Mouse (Mus musculus): ENCODE data around the gene Nras. TPM values are rescaled to one million over a fixed set of nuclear protein-coding genes. Genes with fewer than 3 reads are reported as not detected.

Nras gene
- polyA plus RNA-seq, 1 experiment from 2014 or later, result 107 TPM

DNA sequence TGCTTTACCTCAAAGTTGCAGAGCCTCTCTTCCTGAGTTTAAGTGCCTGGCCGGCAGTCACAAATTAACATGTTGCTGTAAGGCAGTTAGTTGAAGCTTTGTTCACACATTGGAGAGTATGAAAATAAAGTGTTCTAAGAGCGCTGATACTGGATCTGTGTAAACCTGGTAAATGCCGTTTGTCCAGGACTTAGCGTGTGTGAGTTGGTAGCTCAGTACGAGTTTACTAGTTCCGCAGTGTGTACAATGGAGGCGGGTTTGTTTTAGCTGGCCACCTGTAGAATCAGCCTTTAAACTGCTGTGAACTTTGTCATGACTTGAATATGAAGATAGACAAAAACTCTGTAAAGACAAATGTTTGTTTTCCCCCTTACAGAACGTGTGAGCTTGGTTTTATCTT lies 8.8 kb downstream of the Nras start:
- H3K9me3 ChIP-seq, result no peaks in the 10 kb centered on the region
- no peak overlapping the region for H3K4me2 ChIP-seq (replicated peaks)
- H3K36me3 ChIP-seq, result peaks cover 61% of the 10 kb centered on the region
- 93% methylated on average over 8 of the region's 8 CpGs for WGBS
- H3K9ac ChIP-seq, result no peak overlapping the region
- ATAC-seq (ENCODE audit: insufficient number of reproducible peaks, insufficient read depth, low FRiP score, low TSS enrichment), result no peak
- no peak overlapping the region for H3K27ac ChIP-seq
- H3K27me3 ChIP-seq, result no peaks in the 10 kb centered on the region
- no peaks in the 10 kb centered on the region for H3K4me1 ChIP-seq
- H3K4me3 ChIP-seq, result no peak overlapping the region

DNA sequence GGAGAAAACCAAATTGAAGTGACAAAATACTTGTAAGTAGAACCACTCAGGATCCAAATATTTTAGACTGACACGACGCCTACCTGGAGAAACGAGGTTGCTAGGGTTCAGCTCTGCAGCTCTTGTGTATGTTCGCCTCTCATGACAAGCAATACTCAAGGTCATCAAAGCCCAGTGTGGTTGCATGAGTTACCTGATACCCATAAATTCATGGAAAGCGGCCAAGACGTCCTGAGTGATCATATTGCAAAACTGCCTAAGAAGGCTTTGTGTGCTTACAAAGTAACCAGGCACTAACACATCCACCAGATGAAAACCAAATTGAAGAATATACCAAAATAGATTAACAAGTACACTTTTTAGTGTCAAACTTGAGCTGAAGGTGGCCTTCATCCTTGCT lies 10.9 kb downstream of the Nras start:
- no peak overlapping the region for H3K27ac ChIP-seq
- no peaks in the 10 kb centered on the region for H3K4me1 ChIP-seq
- peaks cover 42% of the 10 kb centered on the region for H3K36me3 ChIP-seq
- no peaks in the 10 kb centered on the region for H3K9me3 ChIP-seq
- H3K4me3 ChIP-seq, result no peak overlapping the region
- H3K9ac ChIP-seq, result no peak overlapping the region
- no peak overlapping the region for H3K4me2 ChIP-seq (replicated peaks)
- H3K27me3 ChIP-seq, result no peaks in the 10 kb centered on the region
- ATAC-seq (ENCODE audit: insufficient number of reproducible peaks, insufficient read depth, low FRiP score, low TSS enrichment), result no peak
- WGBS, result 89% methylated on average over 6 of the region's 6 CpGs

DNA sequence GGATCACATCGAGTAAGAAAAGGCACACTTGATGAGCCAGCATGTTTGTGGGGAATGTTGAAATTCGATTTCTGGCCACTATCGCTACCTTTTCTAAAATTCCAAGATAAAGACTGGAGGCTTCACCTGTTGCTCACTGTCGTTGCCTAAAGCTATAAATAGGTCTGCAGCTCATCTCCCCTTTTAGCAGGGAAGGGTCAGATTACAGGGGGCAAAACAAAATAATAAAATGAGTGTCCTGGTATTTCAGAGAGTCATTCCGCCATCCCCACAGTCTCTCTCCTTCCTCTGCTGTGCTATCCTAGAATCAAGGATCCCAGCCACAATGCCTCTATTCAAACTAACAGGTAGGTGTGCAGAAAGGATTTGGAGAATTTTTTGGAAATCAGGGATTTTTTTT lies 15.7 kb downstream of the Nras start, which contains the start of gene Ampd1:
TSS of gene Ampd1 (plus strand) at position 244 of the 400 bp plus-strand sequence.
- Histone ChIP-seq H3K9me3 (no peaks in the 10 kb centered on the region), H3K36me3 (0 out of 2 replicates have a peak, but pooled peaks cover 4% of the 10 kb centered on the region), H3K4me2 (replicated peaks) (no peak within 1 kb of the TSS), H3K27me3 (no peaks in the 10 kb centered on the region), H3K9ac (no peak within 1 kb of the TSS), H3K4me3 (no peak within 1 kb of the TSS), H3K27ac (no peak within 1 kb of the TSS), H3K4me1 (no peaks in the 10 kb centered on the region)
- ATAC-seq (ENCODE audit: insufficient number of reproducible peaks, insufficient read depth, low FRiP score, low TSS enrichment), result no peak
- 63% methylated on average over 5 of the region's 5 CpGs for WGBS

DNA sequence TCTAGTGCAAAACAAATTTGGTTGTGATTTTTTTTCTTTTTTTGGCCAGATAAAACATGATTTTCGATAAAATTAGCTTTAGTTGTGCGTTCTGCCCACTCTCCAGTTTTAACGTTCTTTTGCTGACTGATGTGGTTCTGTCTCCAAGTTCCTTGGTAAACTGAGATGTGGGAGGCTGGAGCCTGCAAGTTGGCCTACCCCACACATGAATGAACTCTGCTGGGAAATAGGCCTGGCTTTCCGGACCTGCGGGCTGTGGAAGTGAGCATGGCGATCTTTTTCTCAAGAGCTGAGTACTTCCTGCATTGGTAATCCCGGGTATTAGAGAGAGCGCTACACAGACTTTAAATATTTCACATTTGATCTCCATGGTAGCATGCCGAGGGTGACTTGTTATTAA lies 17.8 kb downstream of the Nras start:
- Histone ChIP-seq H3K9me3 (no peaks in the 10 kb centered on the region), H3K4me2 (replicated peaks) (no peak overlapping the region), H3K4me1 (no peaks in the 10 kb centered on the region), H3K27ac (no peak overlapping the region), H3K4me3 (no peak overlapping the region), H3K9ac (no peak overlapping the region), H3K36me3 (no peaks in the 10 kb centered on the region), H3K27me3 (no peaks in the 10 kb centered on the region)
- 83% methylated on average over 9 of the region's 9 CpGs for WGBS
- ATAC-seq (ENCODE audit: insufficient number of reproducible peaks, insufficient read depth, low FRiP score, low TSS enrichment), result no peak

DNA sequence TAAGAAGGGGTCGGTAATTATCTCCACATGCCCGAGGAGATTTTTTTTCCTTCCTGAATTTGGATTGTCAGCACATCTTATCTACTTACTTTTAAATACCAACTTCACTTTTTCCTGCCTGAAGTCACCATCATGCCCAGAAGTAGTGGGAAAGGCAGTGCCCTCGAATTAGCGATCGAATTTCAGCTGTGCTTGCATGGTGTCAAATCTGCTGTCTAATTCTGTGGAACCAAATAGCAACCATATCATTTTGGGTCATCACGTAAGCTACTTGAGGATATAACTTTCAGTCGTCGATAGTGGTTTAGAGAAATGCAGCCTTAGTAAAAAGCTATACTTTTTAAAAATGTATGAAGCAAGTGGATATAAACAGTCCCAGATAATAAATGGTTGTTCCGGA lies 18.4 kb downstream of the Nras start:
- no peak overlapping the region for H3K9ac ChIP-seq
- H3K9me3 ChIP-seq, result no peaks in the 10 kb centered on the region
- WGBS, result 85% methylated on average over 9 of the region's 9 CpGs
- H3K27ac ChIP-seq, result no peak overlapping the region
- H3K27me3 ChIP-seq, result no peaks in the 10 kb centered on the region
- H3K4me2 ChIP-seq (replicated peaks), result no peak overlapping the region
- no peaks in the 10 kb centered on the region for H3K36me3 ChIP-seq
- no peak for ATAC-seq (ENCODE audit: insufficient number of reproducible peaks, insufficient read depth, low FRiP score, low TSS enrichment)
- H3K4me3 ChIP-seq, result no peak overlapping the region
- no peaks in the 10 kb centered on the region for H3K4me1 ChIP-seq

DNA sequence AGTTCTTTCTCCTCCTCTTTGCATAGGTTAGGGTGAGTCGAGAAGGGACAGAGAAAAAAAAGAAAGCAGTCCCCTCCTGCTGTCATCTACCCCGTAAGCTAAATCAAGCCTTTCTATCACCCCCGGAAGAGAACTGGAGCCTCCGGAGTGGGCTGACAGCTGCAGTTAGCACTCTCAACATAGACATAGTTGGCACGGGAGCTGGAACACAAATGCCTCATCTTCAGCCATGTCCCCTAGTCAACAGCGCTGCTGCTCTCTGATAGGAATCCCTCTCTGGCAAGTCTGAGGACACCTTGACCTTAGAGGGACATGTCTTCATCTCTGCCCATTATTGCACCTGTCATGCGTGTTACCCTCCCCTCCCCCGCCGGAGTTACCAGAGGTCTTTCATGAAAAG lies 21.2 kb downstream of the Nras start:
- no peak for ATAC-seq (ENCODE audit: insufficient number of reproducible peaks, insufficient read depth, low FRiP score, low TSS enrichment)
- no peak overlapping the region for H3K4me2 ChIP-seq (replicated peaks)
- no peaks in the 10 kb centered on the region for H3K36me3 ChIP-seq
- H3K27ac ChIP-seq, result no peak overlapping the region
- WGBS, result 93% methylated on average over 9 of the region's 9 CpGs
- H3K9me3 ChIP-seq, result no peaks in the 10 kb centered on the region
- no peaks in the 10 kb centered on the region for H3K4me1 ChIP-seq
- H3K4me3 ChIP-seq, result no peak overlapping the region
- H3K9ac ChIP-seq, result no peak overlapping the region
- H3K27me3 ChIP-seq, result no peaks in the 10 kb centered on the region

DNA sequence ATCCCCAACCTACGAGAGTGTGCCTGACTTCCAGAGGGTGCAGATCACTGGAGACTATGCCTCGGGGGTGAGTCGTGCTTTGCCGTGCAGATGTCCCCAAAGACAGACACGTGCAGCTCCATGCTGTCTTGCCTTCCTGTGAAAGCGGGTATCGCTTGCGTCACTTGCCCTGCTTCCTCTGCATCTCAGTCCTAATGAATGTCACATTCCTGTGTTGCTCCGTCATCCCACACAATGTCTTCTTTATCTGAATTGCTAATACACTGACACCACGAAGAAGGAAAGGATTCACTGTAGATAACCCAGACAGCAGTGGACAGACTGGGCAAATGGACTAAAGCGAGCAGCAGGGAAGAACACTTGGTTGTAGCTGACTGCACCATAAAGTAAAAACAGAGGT lies 23.0 kb downstream of the Nras start:
- 45% methylated on average over 11 of the region's 11 CpGs for WGBS
- Histone ChIP-seq H3K9ac (no peak overlapping the region), H3K4me2 (replicated peaks) (no peak overlapping the region), H3K9me3 (no peaks in the 10 kb centered on the region), H3K27me3 (no peaks in the 10 kb centered on the region), H3K4me3 (no peak overlapping the region), H3K36me3 (no peaks in the 10 kb centered on the region), H3K4me1 (no peaks in the 10 kb centered on the region), H3K27ac (no peak overlapping the region)
- no peak for ATAC-seq (ENCODE audit: insufficient number of reproducible peaks, insufficient read depth, low FRiP score, low TSS enrichment)

DNA sequence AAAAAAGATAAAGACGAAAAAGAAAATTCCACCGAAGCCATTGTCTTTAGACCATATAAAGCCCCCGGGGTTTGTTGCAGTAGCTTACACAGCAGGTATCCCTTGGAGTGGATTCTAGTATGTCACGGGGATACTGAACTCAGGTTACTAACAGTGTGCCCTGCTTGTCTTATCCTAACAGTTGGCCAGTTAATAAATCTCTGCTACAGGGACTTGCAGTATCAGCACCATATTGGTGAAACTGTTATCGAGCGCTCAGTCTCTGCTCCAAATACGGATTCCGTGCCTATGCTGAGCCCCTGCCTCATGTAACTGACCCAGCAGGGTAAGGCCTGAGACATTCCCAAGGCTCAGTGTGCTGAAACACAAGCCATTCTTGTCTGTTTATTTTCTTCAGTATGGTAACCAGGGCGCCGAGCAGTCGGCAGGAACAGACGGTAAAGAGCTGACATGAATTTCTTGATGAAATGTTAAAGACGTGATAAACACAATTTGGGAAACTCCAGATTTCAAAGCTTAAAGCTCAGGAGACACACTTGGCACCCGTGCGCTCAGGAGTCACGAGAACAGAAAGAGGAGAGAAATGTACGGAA lies 23.9 kb downstream of the Nras start:
- WGBS, result 77% methylated on average over 17 of the region's 17 CpGs
- H3K27ac ChIP-seq, result no peak overlapping the region
- H3K4me3 ChIP-seq, result no peak overlapping the region
- ATAC-seq (ENCODE audit: insufficient number of reproducible peaks, insufficient read depth, low FRiP score, low TSS enrichment), result no peak
- H3K9me3 ChIP-seq, result no peaks in the 10 kb centered on the region
- H3K36me3 ChIP-seq, result no peaks in the 10 kb centered on the region
- H3K27me3 ChIP-seq, result no peaks in the 10 kb centered on the region
- no peaks in the 10 kb centered on the region for H3K4me1 ChIP-seq
- no peak overlapping the region for H3K9ac ChIP-seq
- H3K4me2 ChIP-seq (replicated peaks), result no peak overlapping the region

DNA sequence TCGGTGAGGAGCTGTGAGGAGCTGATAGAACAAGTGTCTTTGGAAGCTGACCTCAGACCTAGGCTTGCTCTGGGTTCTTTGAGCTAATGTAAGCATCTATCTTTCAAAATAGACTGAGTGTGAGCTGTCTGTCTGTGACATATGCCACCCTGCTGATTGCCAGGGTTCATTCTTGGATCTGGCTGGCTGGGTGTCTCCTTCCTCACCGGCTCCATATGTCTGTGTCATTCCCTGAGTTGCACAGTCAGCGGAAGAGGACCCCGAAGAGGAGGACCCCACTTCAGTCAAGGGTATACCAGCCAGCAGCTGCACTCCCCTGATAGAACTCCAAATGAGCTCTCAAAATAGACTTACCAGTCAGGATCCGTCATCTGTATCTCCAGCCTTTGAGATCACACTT lies 24.7 kb downstream of the Nras start:
- Histone ChIP-seq H3K27ac (no peak overlapping the region), H3K9ac (no peak overlapping the region), H3K4me2 (replicated peaks) (no peak overlapping the region), H3K4me1 (no peaks in the 10 kb centered on the region), H3K36me3 (no peaks in the 10 kb centered on the region), H3K4me3 (no peak overlapping the region), H3K27me3 (no peaks in the 10 kb centered on the region), H3K9me3 (no peaks in the 10 kb centered on the region)
- WGBS, result 89% methylated on average over 5 of the region's 5 CpGs
- ATAC-seq (ENCODE audit: insufficient number of reproducible peaks, insufficient read depth, low FRiP score, low TSS enrichment), result no peak

DNA sequence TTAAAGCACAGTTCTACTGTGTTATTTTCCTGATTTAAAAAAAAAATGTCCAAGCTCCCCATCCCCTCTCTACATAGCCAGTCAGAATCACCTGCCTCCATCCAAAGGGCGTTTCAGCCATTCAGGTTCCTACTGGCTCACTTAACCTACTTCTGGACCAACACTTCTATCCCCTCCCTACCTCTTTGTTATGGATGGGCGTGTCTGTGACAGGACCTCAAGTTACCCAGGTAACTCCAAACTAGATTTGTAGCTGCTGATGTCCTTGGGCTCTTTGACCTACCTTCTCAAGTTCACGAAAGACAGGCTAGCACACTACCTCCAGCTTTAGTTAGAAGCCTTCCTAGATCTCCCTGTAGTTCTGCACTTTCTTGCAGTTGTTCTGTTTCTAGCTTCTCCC lies 27.9 kb downstream of the Nras start:
- H3K36me3 ChIP-seq, result no peaks in the 10 kb centered on the region
- H3K9me3 ChIP-seq, result no peaks in the 10 kb centered on the region
- no peaks in the 10 kb centered on the region for H3K4me1 ChIP-seq
- WGBS, result 81% methylated on average over 3 of the region's 3 CpGs
- no peak for ATAC-seq (ENCODE audit: insufficient number of reproducible peaks, insufficient read depth, low FRiP score, low TSS enrichment)
- no peak overlapping the region for H3K4me3 ChIP-seq
- H3K9ac ChIP-seq, result no peak overlapping the region
- no peaks in the 10 kb centered on the region for H3K27me3 ChIP-seq
- H3K4me2 ChIP-seq (replicated peaks), result no peak overlapping the region
- H3K27ac ChIP-seq, result no peak overlapping the region

DNA sequence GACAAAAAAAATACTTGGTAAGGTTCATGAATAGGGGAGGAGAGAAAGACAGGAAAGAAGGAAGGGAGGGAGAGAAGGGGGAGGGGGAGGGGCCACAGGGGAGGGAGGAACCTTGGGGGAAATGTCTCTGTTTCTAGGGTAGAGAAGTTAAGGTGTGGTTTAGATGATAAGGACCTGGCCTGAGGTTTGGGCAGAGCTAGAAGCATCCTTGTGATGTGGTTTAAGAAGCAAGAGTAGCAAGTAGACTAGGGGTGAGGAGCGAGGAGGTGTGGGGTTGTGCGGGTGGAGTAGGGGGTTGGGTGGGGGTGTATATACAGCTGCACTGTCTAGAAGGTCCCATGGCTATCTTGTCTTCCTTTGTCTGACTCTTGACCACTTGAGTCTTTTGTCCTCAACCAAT lies 33.7 kb downstream of the Nras start:
- WGBS, result 93% methylated on average over 2 of the region's 2 CpGs
- no peaks in the 10 kb centered on the region for H3K9me3 ChIP-seq

DNA sequence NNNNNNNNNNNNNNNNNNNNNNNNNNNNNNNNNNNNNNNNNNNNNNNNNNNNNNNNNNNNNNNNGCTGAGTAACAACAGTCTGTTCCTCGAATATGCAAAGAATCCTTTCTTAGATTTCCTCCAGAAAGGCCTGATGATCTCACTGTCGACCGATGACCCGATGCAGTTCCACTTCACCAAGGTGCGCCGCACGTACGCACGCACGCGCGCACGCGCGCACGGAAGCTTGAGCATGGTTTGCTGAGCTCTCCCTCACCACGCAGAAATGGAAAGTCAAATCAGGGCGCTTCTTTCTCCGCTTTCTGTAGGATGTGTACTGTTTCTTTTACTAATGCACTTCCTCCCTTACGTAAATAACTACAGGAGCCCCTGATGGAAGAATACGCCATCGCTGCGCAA lies 40.6 kb downstream of the Nras start:
- 77% methylated on average over 23 of the region's 23 CpGs for WGBS
- no peak overlapping the region for H3K9ac ChIP-seq
- H3K4me3 ChIP-seq, result no peak overlapping the region
- no peak overlapping the region for H3K27ac ChIP-seq
- H3K4me1 ChIP-seq, result no peaks in the 10 kb centered on the region
- H3K9me3 ChIP-seq, result no peaks in the 10 kb centered on the region
- ATAC-seq (ENCODE audit: insufficient number of reproducible peaks, insufficient read depth, low FRiP score, low TSS enrichment), result no peak
- no peaks in the 10 kb centered on the region for H3K27me3 ChIP-seq
- H3K4me2 ChIP-seq (replicated peaks), result no peak overlapping the region
- no peaks in the 10 kb centered on the region for H3K36me3 ChIP-seq

More for the DNA sequence above, 33.7 kb downstream of the Nras start:
- Histone ChIP-seq H3K4me2 (replicated peaks) (no peak overlapping the region), H3K9ac (no peak overlapping the region), H3K4me1 (no peaks in the 10 kb centered on the region), H3K4me3 (no peak overlapping the region), H3K27me3 (no peaks in the 10 kb centered on the region), H3K36me3 (no peaks in the 10 kb centered on the region), H3K27ac (no peak overlapping the region)
- ATAC-seq (ENCODE audit: insufficient number of reproducible peaks, insufficient read depth, low FRiP score, low TSS enrichment), result no peak

DNA sequence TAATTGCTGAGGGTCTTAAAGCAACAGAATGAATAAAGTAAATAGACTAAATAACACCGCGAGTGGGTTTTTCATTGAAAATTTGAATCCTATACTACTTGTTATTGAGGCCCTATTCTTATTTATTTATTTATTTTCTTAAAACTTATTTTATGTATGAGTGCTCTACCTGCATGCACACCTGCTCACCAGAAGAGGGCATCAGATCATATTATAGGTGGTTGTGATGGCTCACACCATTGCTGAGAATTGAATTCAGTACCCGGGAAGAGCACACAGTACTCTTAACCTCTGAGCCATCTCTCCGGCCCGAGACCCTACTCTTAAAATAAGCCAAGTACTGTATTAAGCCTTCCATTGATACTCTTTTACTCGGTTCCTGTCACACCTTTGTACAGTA lies 41.6 kb downstream of the Nras start:
- WGBS, result 83% methylated on average over 6 of the region's 6 CpGs
- no peaks in the 10 kb centered on the region for H3K36me3 ChIP-seq
- ATAC-seq (ENCODE audit: insufficient number of reproducible peaks, insufficient read depth, low FRiP score, low TSS enrichment), result no peak
- H3K4me2 ChIP-seq (replicated peaks), result no peak overlapping the region
- H3K9ac ChIP-seq, result no peak overlapping the region
- no peaks in the 10 kb centered on the region for H3K4me1 ChIP-seq
- no peaks in the 10 kb centered on the region for H3K9me3 ChIP-seq
- H3K27ac ChIP-seq, result no peak overlapping the region
- H3K4me3 ChIP-seq, result no peak overlapping the region
- no peaks in the 10 kb centered on the region for H3K27me3 ChIP-seq
